Mouse (Mus musculus) bone marrow macrophage, adult 2 months (primary cell): ENCODE data around the gene Nr4a3.

ENCODE experiments used
- CTCF ChIP-seq: IDR thresholded peaks from 2 replicates; pipeline ENCODE4 v1.5.1; 2012; ENCODE audit warnings: low read depth, mild to moderate bottlenecking, low read length, moderate library complexity
- POLR2A ChIP-seq: IDR thresholded peaks from 2 replicates; pipeline ENCODE4 v1.6.1; 2012; ENCODE audit warnings: mild to moderate bottlenecking, low read depth, low read length, borderline replicate concordance

GRCm38 (mm10) chr4:48078213-48078612, 33.3 kb downstream of the Nr4a3 start:
- TF ChIP-seq CTCF, result no peak
- no peak for TF ChIP-seq POLR2A
